Mouse (Mus musculus) heart, postnatal 0 days (tissue): ENCODE data around the gene Ppp5c. TPM values are rescaled to one million over a fixed set of nuclear protein-coding genes. Genes with fewer than 3 reads are reported as not detected.

ENCODE experiments used
- ATAC-seq: fragments of 200-750 bp; cut with Nextera tagmentation; 2 replicates; pipeline ENCODE4 v1.8.0; 2017; ENCODE audit warnings: low read depth, moderate number of reproducible peaks, moderate library complexity; ENCODE audit not compliant: insufficient read depth
- DNase-seq: peaks from one replicate; pipeline ENCODE4 v3.0.0-alpha.2; 2016; ENCODE audit warnings: low spot score
- H3K27ac ChIP-seq: fragments of 300-500 bp; sonication (generic); 2 replicates; pipeline ENCODE4 v1.5.1; 2014; ENCODE audit warnings: low read depth, mild to moderate bottlenecking
- H3K27me3 ChIP-seq: fragments of 300-500 bp; sonication (generic); 2 replicates; pipeline ENCODE4 v1.6.1; 2014; ENCODE audit warnings: low read length, mixed read lengths; ENCODE audit not compliant: control insufficient read depth, insufficient read depth
- H3K36me3 ChIP-seq: fragments of 300-500 bp; sonication (generic); replicated peaks from 2 replicates; pipeline ENCODE4 v1.6.1; 2014; ENCODE audit warnings: low read length, mixed read lengths; ENCODE audit not compliant: control insufficient read depth, insufficient read depth
- H3K4me1 ChIP-seq: fragments of 300-500 bp; sonication (generic); 2 replicates; pipeline ENCODE4 v1.6.1; 2014; ENCODE audit warnings: antibody characterized with exemption; ENCODE audit not compliant: control insufficient read depth, insufficient read depth
- H3K4me2 ChIP-seq: fragments of 300-500 bp; sonication (generic); 2 replicates; pipeline ENCODE4 v1.6.1; 2014; ENCODE audit warnings: low read depth, mild to moderate bottlenecking, low read length, moderate library complexity
- H3K4me3 ChIP-seq: fragments of 300-500 bp; sonication (generic); 2 replicates; pipeline ENCODE4 v1.5.1; 2014; ENCODE audit warnings: low read depth, low read length
- H3K9ac ChIP-seq: fragments of 300-500 bp; sonication (generic); replicated peaks from 2 replicates; pipeline ENCODE4 v1.6.1; 2014; ENCODE audit warnings: low read depth, low read length, mixed read lengths
- H3K9me3 ChIP-seq: fragments of 300-500 bp; sonication (generic); replicated peaks from 2 replicates; pipeline ENCODE4 v1.6.1; 2016; ENCODE audit warnings: low read length; ENCODE audit not compliant: control insufficient read depth
- CTCF ChIP-seq: IDR thresholded peaks from 2 replicates; pipeline ENCODE4 v1.5.1; 2016; ENCODE audit warnings: antibody characterized with exemption, control low read depth, low read depth
- EP300 ChIP-seq: IDR thresholded peaks from 2 replicates; pipeline ENCODE4 v1.6.1; 2016; ENCODE audit warnings: antibody characterized with exemption, low read depth
- WGBS: fragments of 180-500 bp; shearing (Covaris S2); extraction: QIAGEN DNeasy Blood & Tissue Kit; methylation state at CpG from one replicate; pipeline ENCODE4 v1.1.7; 2014; 5-methylcytosine and 5-hydroxymethylcytosine counted together
- polyA plus RNA-seq: library from polyadenylated mRNA; unstranded; fragments of >200 nt; fragmentation: Nextera tagmentation; extraction: Ambion mirVana; gene quantifications from 2 replicates; pipeline ENCODE4 v1.2.1, GENCODE M21; 2015
- total RNA-seq: library from RNA; depleted of rRNA; stranded (reverse); fragments of >200 nt; gene quantifications from 2 replicates; pipeline ENCODE4 v1.2.3, GENCODE M21; 2014; ENCODE audit warnings: low replicate concordance

Ppp5c gene
- total and polyA plus RNA-seq, 2 experiments from 2014 or later, result 55.0 to 88.5 TPM

GRCm38 (mm10) chr7:17056601-17057523, 29.1 kb upstream of the Ppp5c start:
- Histone ChIP-seq H3K27me3 (no peaks in the 10 kb centered on the region), H3K4me3 (peak overlapping the region; percentile 55), H3K4me2 (peak overlapping the region; percentile 89), H3K36me3 (peaks cover 30% of the 10 kb centered on the region), H3K4me1 (peaks cover 43% of the 10 kb centered on the region), H3K9ac (peak overlapping the region; percentile 73), H3K27ac (peak overlapping the region; percentile 95), H3K9me3 (no peaks in the 10 kb centered on the region)
- ATAC-seq (no peak), DNase-seq (peak; percentile 62)
- 17% methylated on average over 14 of the region's 14 CpGs for WGBS
- TF ChIP-seq EP300 (peak; percentile 45; the same call in 1 of the 2 replicates), CTCF (no peak)

- Histone ChIP-seq H3K27me3 (no peaks in the 10 kb centered on the region), H3K27ac (peak overlapping the region; percentile 95), H3K4me1 (peaks cover 40% of the 10 kb centered on the region), H3K4me2 (peak overlapping the region; percentile 89), H3K4me3 (peak overlapping the region; percentile 55), H3K9ac (peak overlapping the region; percentile 73), H3K36me3 (peaks cover 35% of the 10 kb centered on the region), H3K9me3 (no peaks in the 10 kb centered on the region)
- ATAC-seq (peak; percentile 47), DNase-seq (peak; percentile 94)
- TF ChIP-seq EP300, result no peak
- no peak for TF ChIP-seq CTCF
- 0% methylated on average over 34 of the region's 42 CpGs for WGBS
Observed at GRCm38 (mm10) chr7:17056081-17056581, 28.4 kb upstream of the Ppp5c start.

- Histone ChIP-seq H3K27me3 (no peaks in the 10 kb centered on the region), H3K27ac (peak overlapping the region; percentile 95), H3K36me3 (peaks cover 40% of the 10 kb centered on the region), H3K9ac (no peak overlapping the region), H3K4me2 (peak overlapping the region; percentile 89), H3K4me1 (peaks cover 36% of the 10 kb centered on the region), H3K4me3 (peak overlapping the region; percentile 55; the same call in 1 of the 2 replicates), H3K9me3 (no peaks in the 10 kb centered on the region)
- DNase-seq (no peak), ATAC-seq (no peak)
- no peak for TF ChIP-seq CTCF
- no peak for TF ChIP-seq EP300
- 91% methylated on average over 4 of the region's 4 CpGs for WGBS
Observed at GRCm38 (mm10) chr7:17055287-17055946, 27.7 kb upstream of the Ppp5c start.

GRCm38 (mm10) chr7:17054325-17054989, 26.7 kb upstream of the Ppp5c start:
- H3K9ac ChIP-seq, result no peak overlapping the region
- H3K4me1 ChIP-seq, result peaks cover 31% of the 10 kb centered on the region
- H3K4me3 ChIP-seq, result no peak overlapping the region
- no peak for DNase-seq
- H3K27ac ChIP-seq, result no peak overlapping the region
- WGBS, result 85% methylated on average over 16 of the region's 16 CpGs
- no peak overlapping the region for H3K4me2 ChIP-seq
- no peak for ATAC-seq
- H3K9me3 ChIP-seq, result no peaks in the 10 kb centered on the region
- peaks cover 49% of the 10 kb centered on the region for H3K36me3 ChIP-seq
- TF ChIP-seq EP300, result no peak
- no peak for TF ChIP-seq CTCF
- no peaks in the 10 kb centered on the region for H3K27me3 ChIP-seq

GRCm38 (mm10) chr7:17050933-17051594, 23.3 kb upstream of the Ppp5c start:
- Histone ChIP-seq H3K4me1 (peaks cover 6% of the 10 kb centered on the region), H3K27me3 (no peaks in the 10 kb centered on the region), H3K4me3 (no peak overlapping the region), H3K27ac (no peak overlapping the region), H3K36me3 (peaks cover 75% of the 10 kb centered on the region), H3K9ac (no peak overlapping the region), H3K4me2 (no peak overlapping the region), H3K9me3 (no peaks in the 10 kb centered on the region)
- DNase-seq (peak; percentile 62), ATAC-seq (peak; percentile 20; the same call in 1 of the 2 replicates)
- WGBS, result 20% methylated on average over 15 of the region's 17 CpGs
- TF ChIP-seq CTCF, result peak; percentile 78
- TF ChIP-seq EP300, result no peak
